Mouse (Mus musculus) brain, embryonic 14.5 days (tissue): Measurements from ENCODE around the gene Eef1g.

ENCODE experiments used
- CTCF ChIP-seq: fragments of 200-500 bp; IDR thresholded peaks from 2 replicates; pipeline ENCODE4 v1.5.1; 2012; ENCODE audit warnings: inconsistent platforms, mild to moderate bottlenecking, moderate library complexity, borderline replicate concordance; ENCODE audit not compliant: insufficient read depth, insufficient read length; ENCODE audit errors: extremely low read depth
- POLR2A ChIP-seq: fragments of 200-500 bp; IDR thresholded peaks from 2 replicates; pipeline ENCODE4 v1.6.1; 2012; ENCODE audit warnings: mild to moderate bottlenecking, inconsistent platforms, borderline replicate concordance; ENCODE audit not compliant: poor library complexity, insufficient read depth, insufficient read length, severe bottlenecking; ENCODE audit errors: extremely low read depth

DNA sequence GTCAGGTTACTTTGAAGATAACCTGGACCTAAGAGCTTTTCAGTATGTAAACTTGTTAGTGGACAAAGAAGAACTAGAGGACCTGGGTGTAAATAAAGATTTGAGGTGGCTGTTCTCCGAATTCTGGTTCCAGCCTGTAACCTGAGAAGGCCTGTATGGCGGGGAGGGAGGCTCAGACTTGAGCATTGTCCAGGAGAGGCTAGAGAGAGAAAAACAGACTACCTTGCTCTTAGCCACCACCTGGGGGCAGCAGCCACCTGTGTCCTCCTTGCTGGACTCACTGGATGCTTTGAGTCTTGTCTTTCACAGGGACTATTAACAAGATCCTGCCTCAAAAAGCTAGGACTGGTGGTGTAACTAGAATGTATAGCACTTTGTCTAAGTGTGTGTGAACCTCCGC, 9.7 kb downstream of the Eef1g start:
- no peak for TF ChIP-seq POLR2A
- TF ChIP-seq CTCF, result peak; percentile 77
